Mouse (Mus musculus): ENCODE data around the gene Map4k4.

Map4k4 gene

DNA sequence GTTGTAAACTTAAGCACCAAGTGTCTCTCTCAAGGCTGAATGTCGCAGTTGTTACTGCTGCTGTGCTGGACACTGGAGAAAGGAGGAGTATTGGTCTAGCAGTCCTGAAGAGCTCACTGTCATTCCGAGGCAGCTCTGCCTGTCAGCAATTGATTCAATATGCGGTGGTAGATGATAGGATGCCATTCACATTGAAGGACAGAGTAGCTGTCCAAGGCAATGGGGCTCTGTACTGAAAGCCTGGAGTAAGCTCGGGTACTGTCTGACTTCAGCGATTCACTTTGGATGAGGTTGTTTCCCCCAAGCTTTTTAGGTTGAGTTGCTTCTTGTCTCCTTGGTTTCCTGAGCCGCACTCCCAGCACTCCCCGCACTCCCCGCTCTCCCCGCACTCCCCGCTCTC, 34.9 kb downstream of the Map4k4 start:
- DNase-seq (ENCODE audit: low spot score in 2 of 2), result no peak

- peak; percentile 85 to 87 for DNase-seq (ENCODE audit: low spot score in 2 of 2)
Measured at GRCm38 (mm10) chr1:39936332-39936802, 35.7 kb downstream of the Map4k4 start.

DNA sequence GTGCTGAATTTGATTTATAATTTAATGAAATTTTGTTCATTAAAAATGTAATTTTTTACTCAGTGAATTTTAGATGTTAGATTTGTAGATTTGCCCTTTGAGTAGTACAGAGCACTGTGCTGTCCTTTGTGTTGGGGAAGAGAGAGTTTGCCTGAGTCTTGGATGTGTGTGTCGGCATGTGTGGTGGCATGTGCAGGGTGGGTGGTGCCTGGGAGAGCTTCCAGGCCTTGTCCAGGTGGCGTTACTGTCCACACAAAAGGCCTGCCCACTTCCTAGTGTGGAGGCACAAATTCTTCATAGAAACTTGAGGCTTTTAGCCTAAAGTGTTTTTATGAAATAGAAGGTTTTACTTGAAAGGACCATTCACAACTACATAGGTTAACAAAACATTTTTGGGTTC, 36.2 kb downstream of the Map4k4 start:
- no peak for DNase-seq (ENCODE audit: low spot score in 2 of 2)

GRCm38 (mm10) chr1:39937609-39938008, 36.9 kb downstream of the Map4k4 start:
- DNase-seq (ENCODE audit: low spot score in 2 of 2), result no peak

DNA sequence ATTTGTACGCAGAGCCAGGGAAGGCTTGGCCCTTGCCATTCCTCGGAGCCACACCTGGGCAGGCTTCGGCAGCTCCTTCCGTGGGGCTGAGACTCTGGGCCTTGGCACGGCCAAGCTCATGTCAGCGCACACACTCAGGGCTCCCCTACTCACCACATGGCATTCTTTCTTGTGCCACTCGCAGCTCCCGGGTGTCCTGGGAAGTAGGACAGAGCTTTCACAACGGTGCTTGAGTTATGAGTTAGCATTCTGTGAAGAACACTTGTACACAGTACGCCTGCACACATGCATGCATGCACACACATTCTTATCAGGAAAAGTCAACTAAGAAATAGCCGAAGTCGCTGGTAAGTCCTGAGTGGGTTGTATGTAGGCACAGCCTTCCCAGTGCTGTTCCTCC, 38.7 kb downstream of the Map4k4 start:
- no peak for DNase-seq (ENCODE audit: low spot score in 2 of 2)

DNA sequence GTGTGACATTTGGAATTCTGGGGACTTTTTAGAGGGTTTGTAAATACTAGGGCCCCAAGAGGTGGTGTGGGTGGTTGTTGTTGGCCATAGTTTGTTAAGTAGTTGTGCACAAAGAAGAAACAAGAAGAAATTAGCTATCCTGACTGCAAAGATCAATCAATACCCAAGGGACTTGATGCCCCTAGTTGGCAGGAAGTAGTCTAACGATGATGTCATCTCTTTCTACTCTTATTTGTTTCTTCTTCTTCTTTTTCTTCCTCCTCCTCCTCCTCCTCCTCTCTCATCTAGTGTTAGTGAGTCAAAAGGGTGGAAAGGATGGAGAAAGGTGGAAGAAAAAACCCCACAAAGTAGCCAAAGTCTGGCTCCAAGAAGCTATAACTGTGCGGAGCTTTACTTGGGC, 39.6 kb downstream of the Map4k4 start:
- DNase-seq (ENCODE audit: low spot score in 2 of 2), result no peak

GRCm38 (mm10) chr1:39941237-39942179, 40.8 kb downstream of the Map4k4 start:
- peak in 1 of 2 experiments; percentile 54 for DNase-seq (ENCODE audit: low spot score in 2 of 2)

GRCm38 (mm10) chr1:39942935-39943334, 42.2 kb downstream of the Map4k4 start:
- no peak for DNase-seq (ENCODE audit: low spot score in 2 of 2)

DNA sequence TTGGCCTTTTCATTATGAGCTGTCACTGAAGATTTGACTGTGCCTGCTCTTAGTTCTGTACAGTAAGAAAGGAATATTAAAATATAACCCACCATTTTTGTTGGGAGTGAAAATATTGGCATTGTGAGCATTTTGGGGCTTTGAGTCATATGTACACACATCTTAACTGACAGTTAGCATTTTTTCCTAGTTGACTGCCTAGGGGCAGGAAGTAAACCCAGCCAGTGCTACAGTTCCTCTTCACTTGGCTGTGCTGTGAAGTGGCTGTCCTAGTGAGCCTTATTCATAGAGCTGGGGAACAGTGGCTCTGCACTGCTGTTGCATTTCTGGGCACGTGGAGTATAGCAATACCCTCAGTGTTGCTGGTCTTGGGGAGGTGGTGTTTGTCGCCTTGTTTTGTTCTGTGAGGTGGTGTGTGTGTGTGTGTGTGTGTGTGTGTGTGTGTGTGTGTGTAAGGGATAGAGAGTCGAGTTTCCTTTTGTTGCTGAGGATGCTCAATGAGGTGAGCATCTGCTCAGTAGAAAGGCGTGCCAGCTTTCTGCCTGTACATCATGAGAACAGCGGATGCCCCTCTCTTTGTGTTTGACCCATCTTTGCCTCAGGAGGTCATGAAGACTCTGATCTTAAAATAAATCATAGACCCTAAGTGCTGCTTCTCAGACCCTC, 43.7 kb downstream of the Map4k4 start:
- no peak for DNase-seq (ENCODE audit: low spot score in 2 of 2)

DNA sequence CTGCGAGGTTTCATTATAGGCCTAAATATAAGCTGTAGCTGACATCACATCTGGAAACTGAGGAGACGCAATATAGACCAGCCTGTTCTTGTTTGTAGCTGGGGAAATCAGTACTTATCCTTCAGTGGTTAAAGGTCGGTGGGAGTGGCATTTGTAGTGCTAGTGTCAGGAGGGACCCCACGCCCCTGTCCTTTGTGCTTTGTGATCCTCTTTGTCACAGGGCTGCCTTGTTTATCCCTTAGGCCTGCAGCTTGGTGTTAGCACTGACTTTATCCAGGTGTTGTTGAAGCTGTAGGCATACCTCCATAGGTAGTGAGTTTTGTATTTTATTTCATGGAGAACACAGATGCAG, 44.2 kb downstream of the Map4k4 start:
- no peak for DNase-seq (ENCODE audit: low spot score in 2 of 2)

DNA sequence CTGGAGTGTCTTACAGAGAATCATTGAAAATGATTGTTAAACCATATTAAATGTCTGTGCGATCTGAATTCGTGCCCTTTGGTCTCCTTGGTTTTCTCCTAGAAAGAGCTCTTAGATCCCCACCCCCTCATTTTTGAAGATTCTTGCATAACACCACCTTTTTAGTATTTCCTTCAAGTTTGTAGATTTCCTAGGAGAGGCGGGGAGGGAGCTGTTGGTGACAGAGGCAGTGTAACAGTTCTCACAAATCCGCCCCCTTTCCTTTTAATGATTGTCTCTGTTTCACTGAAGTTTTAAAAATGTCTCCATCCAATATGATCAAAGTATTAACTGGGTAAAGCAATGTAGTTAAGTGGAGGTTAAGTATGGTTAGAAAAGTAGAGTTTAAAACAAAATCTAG, 45.7 kb downstream of the Map4k4 start:
- DNase-seq (ENCODE audit: low spot score in 2 of 2), result no peak

DNA sequence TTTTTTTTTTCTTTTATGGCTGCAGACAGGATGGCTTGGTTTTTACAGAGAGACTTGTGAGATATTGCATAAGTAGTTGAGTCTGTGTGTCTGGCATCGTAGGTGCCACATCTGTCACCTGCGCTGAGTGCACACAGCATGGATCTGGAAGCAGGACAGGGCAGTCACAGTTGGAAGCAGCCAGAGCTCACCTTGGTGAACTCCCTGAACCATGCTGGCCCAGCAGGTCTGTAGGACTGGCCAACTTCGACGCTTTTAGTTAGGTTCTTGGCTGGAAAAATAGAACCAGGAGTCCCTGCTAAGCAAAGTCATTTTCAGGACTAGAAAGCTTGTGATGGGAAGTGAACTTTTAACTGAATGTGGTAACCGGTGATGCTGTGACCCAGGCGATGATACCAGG, 46.5 kb downstream of the Map4k4 start:
- no peak for DNase-seq (ENCODE audit: low spot score in 2 of 2)

GRCm38 (mm10) chr1:39947701-39948359, 47.1 kb downstream of the Map4k4 start:
- no peak for DNase-seq (ENCODE audit: low spot score in 2 of 2)

DNA sequence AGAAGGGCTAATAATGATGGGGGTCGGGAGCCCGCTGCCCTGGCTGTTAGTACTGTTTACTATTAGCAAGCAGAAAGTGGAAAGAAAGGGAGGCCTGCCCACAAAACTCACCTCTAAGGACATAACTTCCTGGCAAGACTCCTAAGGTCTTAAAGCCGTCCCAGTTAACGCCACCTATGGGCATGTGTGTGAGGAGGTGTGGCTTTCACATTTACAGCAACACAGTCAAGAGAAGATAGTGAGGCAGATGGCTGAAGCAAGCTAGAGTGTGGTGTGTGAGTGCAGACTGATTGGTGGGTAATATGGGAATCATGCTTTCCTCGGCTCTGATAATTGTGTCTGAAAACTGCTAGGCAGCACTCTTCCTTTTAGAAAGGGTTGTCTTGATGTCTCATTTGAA, 48.5 kb downstream of the Map4k4 start:
- DNase-seq (ENCODE audit: low spot score in 2 of 2), result no peak

- DNase-seq (ENCODE audit: low spot score in 2 of 2), result no peak
Measured at GRCm38 (mm10) chr1:39949790-39950462, 49.2 kb downstream of the Map4k4 start.

DNA sequence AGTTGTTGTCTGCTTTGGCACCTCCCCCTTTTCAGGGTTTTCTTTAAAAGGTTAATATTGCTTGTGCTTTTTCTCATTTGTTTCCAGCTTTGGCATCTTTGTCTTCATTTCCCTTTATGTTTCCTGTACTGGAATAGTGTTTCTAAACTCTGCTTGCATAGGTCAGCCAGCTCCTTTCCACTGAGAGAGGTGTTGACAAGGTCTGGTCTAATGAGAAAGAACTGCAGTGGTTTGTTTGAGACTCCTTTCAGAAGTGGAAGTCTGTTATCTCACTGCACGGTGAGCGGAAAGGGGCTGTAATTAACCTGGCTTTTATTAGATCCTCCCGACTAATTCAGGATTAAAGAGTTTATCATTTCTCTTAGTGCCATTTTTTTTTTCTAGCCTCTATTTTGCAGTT, 49.9 kb downstream of the Map4k4 start:
- DNase-seq (ENCODE audit: low spot score in 2 of 2), result peak in 1 of 2 experiments; percentile 30

DNA sequence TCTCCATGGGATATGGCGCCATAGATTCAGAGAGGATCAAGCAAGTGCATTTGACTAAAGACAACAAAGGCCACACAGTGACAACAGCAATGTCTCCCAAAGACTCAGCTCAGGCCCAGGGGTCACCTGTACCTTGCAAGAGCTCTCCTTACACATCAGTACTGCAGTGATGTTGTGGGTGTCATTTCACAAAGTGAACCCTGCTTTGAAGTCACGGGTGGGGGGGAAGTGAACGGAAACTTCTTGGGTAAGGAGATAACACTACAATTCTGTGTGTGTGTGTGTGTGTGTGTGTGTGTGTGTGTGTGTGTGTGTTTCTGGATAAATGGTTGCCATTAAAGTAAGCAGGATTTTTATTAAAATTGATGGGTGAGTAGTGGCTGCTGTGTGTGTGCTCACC, 53.9 kb downstream of the Map4k4 start:
- no peak for DNase-seq (ENCODE audit: low spot score in 2 of 2)

DNA sequence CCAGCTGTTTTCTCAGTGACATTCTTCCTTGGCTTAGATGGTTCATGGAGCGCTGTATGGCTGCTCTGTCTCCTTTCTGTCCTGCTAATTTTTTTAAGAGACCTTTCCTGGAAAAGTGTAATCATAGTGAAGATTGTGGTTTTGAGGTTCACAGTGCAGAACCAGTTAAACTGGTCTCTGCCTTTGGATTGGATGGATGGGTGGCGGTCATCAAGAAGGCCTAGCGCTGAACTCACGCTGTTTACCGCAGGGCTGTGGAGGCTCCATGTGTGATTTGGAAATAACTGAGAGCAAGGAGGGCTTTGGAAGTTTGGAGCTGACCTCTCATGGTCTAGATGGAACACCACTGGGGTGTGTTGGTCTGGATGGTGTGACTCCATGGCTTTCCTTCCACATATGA, 56.0 kb downstream of the Map4k4 start:
- DNase-seq (ENCODE audit: low spot score in 2 of 2), result no peak

GRCm38 (mm10) chr1:39957981-39958380, 57.3 kb downstream of the Map4k4 start:
- DNase-seq (ENCODE audit: low spot score in 2 of 2), result no peak

GRCm38 (mm10) chr1:39960623-39961022, 59.9 kb downstream of the Map4k4 start:
- no peak for DNase-seq (ENCODE audit: low spot score in 2 of 2)

DNA sequence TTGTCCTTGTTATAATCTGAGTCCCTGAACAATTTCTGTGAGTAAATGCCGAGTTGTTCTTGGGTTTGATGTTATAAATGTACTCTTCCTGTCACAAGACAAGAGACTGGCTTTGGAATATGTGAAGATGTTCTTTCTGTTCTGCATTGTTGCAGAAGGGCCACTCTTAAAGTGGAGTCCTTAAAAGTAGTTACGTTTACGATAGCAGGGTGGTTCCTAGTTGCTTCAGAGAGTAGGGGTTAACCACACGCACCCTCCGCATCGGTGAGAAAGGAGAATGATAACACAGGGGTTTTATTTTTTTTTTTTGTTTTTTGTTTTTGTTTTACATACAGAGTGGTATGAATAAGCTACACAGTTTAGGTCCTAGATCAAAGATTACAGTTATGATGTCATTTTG, 60.4 kb downstream of the Map4k4 start:
- no peak for DNase-seq (ENCODE audit: low spot score in 2 of 2)

DNA sequence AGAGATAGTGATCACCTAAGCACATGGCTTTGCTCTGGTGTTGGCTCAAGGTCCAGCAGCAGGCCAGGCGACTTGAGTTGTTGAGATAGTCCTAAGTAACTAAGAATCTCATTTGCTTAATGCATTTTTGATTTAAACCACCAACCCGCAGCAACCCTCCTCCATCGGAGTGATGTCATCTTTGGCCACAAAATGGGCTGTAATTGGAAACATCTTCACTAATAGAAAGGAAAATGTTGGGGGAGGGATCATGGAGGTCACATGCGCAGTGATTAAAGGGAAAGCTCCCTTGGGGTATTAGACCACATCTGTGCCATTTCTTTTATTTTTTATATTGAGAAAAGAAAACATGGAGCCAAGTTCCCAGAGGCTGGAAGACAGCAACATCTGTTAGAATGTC, 61.6 kb downstream of the Map4k4 start:
- peak; percentile 38 to 43 for DNase-seq (ENCODE audit: low spot score in 2 of 2)

Data from heart, adult 9 months (tissue).